Mouse (Mus musculus) stomach, postnatal 0 days (tissue): ENCODE results near the gene Mettl7a1. TPM values are rescaled to one million over a fixed set of nuclear protein-coding genes. Genes with fewer than 3 reads are reported as not detected.
"Not testable (repeated sequence)": the region's sequence is repeated elsewhere in the genome, so short reads cannot be mapped to it uniquely, and the experiment has no call there.

Source experiments
- ATAC-seq: fragments of 200-750 bp; cut with Nextera tagmentation; 2 replicates; pipeline ENCODE4 v1.8.0; 2017; ENCODE audit not compliant: low FRiP score, low TSS enrichment
- DNase-seq: peaks from one replicate; pipeline ENCODE4 v3.0.0-alpha.2; 2016; ENCODE audit warnings: low spot score
- H3K27ac ChIP-seq: fragments of 300-500 bp; sonication (generic); replicated peaks from 2 replicates; pipeline ENCODE4 v1.5.1; 2014; ENCODE audit warnings: mild to moderate bottlenecking, control low read depth
- H3K27me3 ChIP-seq: fragments of 300-500 bp; sonication (generic); 2 replicates; pipeline ENCODE4 v1.6.1; 2014; ENCODE audit warnings: low read length; ENCODE audit not compliant: control insufficient read depth, insufficient read depth
- H3K36me3 ChIP-seq: fragments of 300-500 bp; sonication (generic); 2 replicates; pipeline ENCODE4 v1.6.1; 2014; ENCODE audit warnings: low read length, mixed read lengths; ENCODE audit not compliant: control insufficient read depth, insufficient read depth
- H3K4me1 ChIP-seq: fragments of 300-500 bp; sonication (generic); replicated peaks from 2 replicates; pipeline ENCODE4 v1.6.1; 2014; ENCODE audit warnings: antibody characterized with exemption; ENCODE audit not compliant: control insufficient read depth, insufficient read depth
- H3K4me2 ChIP-seq: fragments of 300-500 bp; sonication (generic); replicated peaks from 2 replicates; pipeline ENCODE4 v1.6.1; 2014; ENCODE audit warnings: low read depth, mild to moderate bottlenecking, control low read depth, moderate library complexity
- H3K4me3 ChIP-seq: fragments of 300-500 bp; sonication (generic); 2 replicates; pipeline ENCODE4 v1.5.1; 2014; ENCODE audit warnings: low read depth, low read length, control low read depth
- H3K9ac ChIP-seq: fragments of 300-500 bp; sonication (generic); 2 replicates; pipeline ENCODE4 v1.6.1; 2014; ENCODE audit warnings: mild to moderate bottlenecking, low read length, control low read depth, mixed read lengths
- H3K9me3 ChIP-seq: fragments of 300-500 bp; sonication (generic); 2 replicates; pipeline ENCODE4 v1.6.1; 2016; ENCODE audit warnings: low read length; ENCODE audit not compliant: control insufficient read depth
- CTCF ChIP-seq: IDR thresholded peaks from 2 replicates; pipeline ENCODE4 v1.5.1; 2016; ENCODE audit warnings: antibody characterized with exemption, low read depth, mild to moderate bottlenecking, moderate library complexity
- EP300 ChIP-seq: optimal IDR thresholded peaks from 2 replicates; pipeline ENCODE3; 2016; ENCODE audit warnings: antibody characterized with exemption
- WGBS: fragments of 180-500 bp; shearing (Covaris S2); extraction: QIAGEN DNeasy Blood & Tissue Kit; methylation state at CpG from one replicate; pipeline ENCODE4 v1.1.7; 2014; 5-methylcytosine and 5-hydroxymethylcytosine counted together
- polyA plus RNA-seq: library from polyadenylated mRNA; unstranded; fragments of >200 nt; fragmentation: Nextera tagmentation; extraction: Ambion mirVana; gene quantifications from 2 replicates; pipeline ENCODE4 v1.2.1, GENCODE M21; 2015

Mettl7a1 gene
- polyA plus RNA-seq, 1 experiment from 2014 or later, result 9.1 TPM

- Histone ChIP-seq H3K4me2 (no peak overlapping the region), H3K27ac (no peak overlapping the region), H3K9me3 (no peaks in the 10 kb centered on the region), H3K4me3 (no peak overlapping the region), H3K4me1 (no peaks in the 10 kb centered on the region), H3K36me3 (no peaks in the 10 kb centered on the region), H3K9ac (no peak overlapping the region), H3K27me3 (no peaks in the 10 kb centered on the region)
- TF ChIP-seq EP300 (no peak), CTCF (no peak)
- 59% methylated on average over 5 of the region's 5 CpGs for WGBS
- ATAC-seq (no peak), DNase-seq (no peak)
Observed at GRCm38 (mm10) chr15:100355876-100356275, 51.9 kb downstream of the Mettl7a1 start.

GRCm38 (mm10) chr15:100364242-100364641 lies 60.3 kb downstream of the Mettl7a1 start, which contains the start of gene Higd1c:
TSS of gene Higd1c (plus strand) at chr15:100364542.
- no peaks in the 10 kb centered on the region for H3K4me1 ChIP-seq
- WGBS, result 48% methylated on average over 7 of the region's 7 CpGs
- H3K27ac ChIP-seq, result no peak within 1 kb of the TSS
- no peak within 1 kb of the TSS for H3K4me2 ChIP-seq
- no peak within 1 kb of the TSS for H3K4me3 ChIP-seq
- H3K27me3 ChIP-seq, result no peaks in the 10 kb centered on the region
- no peaks in the 10 kb centered on the region for H3K9me3 ChIP-seq
- H3K36me3 ChIP-seq, result no peaks in the 10 kb centered on the region
- TF ChIP-seq CTCF (no peak), EP300 (no peak)
- no peak for DNase-seq
- no peak within 1 kb of the TSS for H3K9ac ChIP-seq
- no peak for ATAC-seq

GRCm38 (mm10) chr15:100365967-100366366 lies 62.0 kb downstream of the Mettl7a1 start:
- H3K36me3 ChIP-seq, ATAC-seq, H3K9me3 ChIP-seq, H3K9ac ChIP-seq, H3K4me3 ChIP-seq, H3K27ac ChIP-seq, H3K4me1 ChIP-seq, DNase-seq, H3K4me2 ChIP-seq, H3K27me3 ChIP-seq: not testable (repeated sequence)
- WGBS, result 53% methylated on average over 9 of the region's 9 CpGs

- H3K27me3 ChIP-seq, result no peaks in the 10 kb centered on the region
- no peak overlapping the region for H3K4me2 ChIP-seq
- no peak for DNase-seq
- TF ChIP-seq CTCF (no peak), EP300 (no peak)
- H3K27ac ChIP-seq, result no peak overlapping the region
- H3K4me1 ChIP-seq, result no peaks in the 10 kb centered on the region
- 67% methylated on average over 7 of the region's 7 CpGs for WGBS
- no peak overlapping the region for H3K9ac ChIP-seq
- H3K36me3 ChIP-seq, result no peaks in the 10 kb centered on the region
- no peak overlapping the region for H3K4me3 ChIP-seq
- no peak for ATAC-seq
- H3K9me3 ChIP-seq, result no peaks in the 10 kb centered on the region
Observed at GRCm38 (mm10) chr15:100367119-100367518, 63.2 kb downstream of the Mettl7a1 start.

GRCm38 (mm10) chr15:100375066-100375465 lies 71.1 kb downstream of the Mettl7a1 start:
- TF ChIP-seq CTCF (peak; percentile 79), EP300 (no peak)
- no peak for ATAC-seq
- WGBS, result 36% methylated on average over 5 of the region's 5 CpGs

GRCm38 (mm10) chr15:100377847-100378505 lies 74.0 kb downstream of the Mettl7a1 start:
- H3K27ac ChIP-seq, H3K4me3 ChIP-seq, H3K36me3 ChIP-seq, H3K4me2 ChIP-seq, H3K9me3 ChIP-seq, H3K9ac ChIP-seq, H3K27me3 ChIP-seq, H3K4me1 ChIP-seq, DNase-seq: not testable (repeated sequence)
- ATAC-seq, result peak; percentile 48
- 19% methylated on average over 3 of the region's 9 CpGs for WGBS
- TF ChIP-seq CTCF, result peak; percentile 43

More at GRCm38 (mm10) chr15:100375066-100375465, 71.1 kb downstream of the Mettl7a1 start:
- Histone ChIP-seq H3K27me3 (no peaks in the 10 kb centered on the region), H3K27ac (no peak overlapping the region), H3K4me2 (no peak overlapping the region), H3K9me3 (no peaks in the 10 kb centered on the region), H3K9ac (no peak overlapping the region), H3K36me3 (no peaks in the 10 kb centered on the region), H3K4me1 (no peaks in the 10 kb centered on the region), H3K4me3 (no peak overlapping the region)
- DNase-seq, result peak; percentile 60

Other genes starting within 250 kb of the Mettl7a1 start
- gene Atf1, start 76.3 kb upstream of the Mettl7a1 start, polyA plus RNA-seq, result 27.3 and 27.7 TPM in 2 replicates
- gene Tmprss12, start 23.3 kb upstream of the Mettl7a1 start, polyA plus RNA-seq, result 0.11 TPM in 1 of 2 replicates, not detected in the other
- gene Mettl7a3, start 30.8 kb downstream of the Mettl7a1 start, polyA plus RNA-seq, result not detected in 2 replicates
- 0.17 TPM in 1 of 2 replicates, not detected in the other for gene Methig1, start 49.0 kb downstream of the Mettl7a1 start, polyA plus RNA-seq
- not detected in 2 replicates for gene Mettl7a2, start 49.1 kb downstream of the Mettl7a1 start, polyA plus RNA-seq
- gene Higd1c, start 60.4 kb downstream of the Mettl7a1 start, polyA plus RNA-seq, result not detected in 2 replicates
- 0.11 and 0.15 TPM in 2 replicates for gene Gm5475, start 118.0 kb downstream of the Mettl7a1 start, polyA plus RNA-seq
- gene Slc11a2, start 120.9 kb downstream of the Mettl7a1 start, polyA plus RNA-seq, result 12.2 and 15.8 TPM in 2 replicates
- 9.8 and 10.9 TPM in 2 replicates for gene Letmd1, start 164.9 kb downstream of the Mettl7a1 start, polyA plus RNA-seq
- gene Csrnp2, start 191.3 kb downstream of the Mettl7a1 start, polyA plus RNA-seq, result 2.6 and 2.8 TPM in 2 replicates
- gene Tfcp2, start 247.9 kb downstream of the Mettl7a1 start, polyA plus RNA-seq, result 8.7 and 9.6 TPM in 2 replicates